Mouse (Mus musculus): Measurements from ENCODE around the gene Myh3.

- no peak for TF ChIP-seq POLR2A (IDR thresholded peaks at IDR 0.05; ENCODE audit: extremely low read depth, insufficient read depth, low read length)
- no peak for TF ChIP-seq CTCF (IDR thresholded peaks at IDR 0.05; ENCODE audit: extremely low read depth, insufficient read depth, low read length)
Observed at GRCm38 (mm10) chr11:67087225-67087624, 9.1 kb downstream of the Myh3 start.
